Mouse (Mus musculus) stomach, postnatal 0 days (tissue): ENCODE measurements around the gene Ltbp1.

Source experiments
- CTCF ChIP-seq: IDR thresholded peaks from 2 replicates; pipeline ENCODE4 v1.5.1; 2016; ENCODE audit warnings: antibody characterized with exemption, low read depth, mild to moderate bottlenecking, moderate library complexity
- EP300 ChIP-seq: optimal IDR thresholded peaks from 2 replicates; pipeline ENCODE3; 2016; ENCODE audit warnings: antibody characterized with exemption

- TF ChIP-seq CTCF: no peak
- no peak for TF ChIP-seq EP300
These were observed 51.3 kb downstream of the Ltbp1 start for GRCm38 (mm10) chr17:75056631-75057030.
